Mouse (Mus musculus): ENCODE measurements around the gene Kctd6. TPM values are rescaled to one million over a fixed set of nuclear protein-coding genes. Genes with fewer than 3 reads are reported as not detected.
"Not testable (repeated sequence)": the region's sequence is repeated elsewhere in the genome, so short reads cannot be mapped to it uniquely, and the experiment has no call there.

Gene Kctd6
- total RNA-seq, 2 experiments from 2014 or later = 6.2 to 6.6 TPM

DNA sequence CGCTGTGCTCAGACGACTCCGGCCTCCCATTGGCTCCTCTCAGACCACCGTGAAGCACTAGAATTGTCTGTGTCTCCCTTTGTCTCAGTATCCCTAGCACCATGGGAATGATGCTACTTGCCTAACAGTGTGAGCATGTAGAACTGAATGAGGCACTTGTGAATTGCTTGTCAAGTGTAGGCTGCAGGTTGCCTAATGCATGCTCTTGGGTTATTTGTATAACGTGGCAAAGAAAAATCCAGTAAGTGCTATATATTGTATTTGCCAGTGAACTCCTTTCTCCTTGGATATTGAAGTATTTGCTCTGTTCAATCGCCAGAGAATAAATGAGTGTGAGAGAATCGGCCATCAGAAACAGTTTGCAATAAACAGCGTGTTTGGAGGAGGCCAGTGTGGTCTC lies 32.9 kb downstream of the Kctd6 start:
- no peak for ATAC-seq (ENCODE audit: poor library complexity, severe bottlenecking)

DNA sequence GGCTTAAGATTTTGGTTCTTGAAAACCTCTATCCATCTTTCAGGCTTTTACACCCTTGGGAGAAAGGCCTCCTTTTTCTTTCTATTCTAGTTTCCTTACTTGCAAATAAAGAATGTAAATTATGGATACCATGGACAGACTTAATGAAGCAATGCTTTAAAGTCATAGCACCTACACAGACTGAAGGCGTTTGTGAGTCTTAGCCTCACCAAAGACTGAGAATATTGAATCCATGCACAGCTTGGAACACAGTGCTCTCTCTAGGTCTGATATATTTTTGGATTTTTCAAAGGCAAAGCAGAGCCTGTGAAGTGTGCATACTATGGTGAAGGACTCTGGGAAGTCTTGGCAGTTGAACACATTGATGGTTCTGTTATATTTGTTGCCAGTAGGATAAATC lies 35.3 kb downstream of the Kctd6 start:
- no peak for ATAC-seq (ENCODE audit: poor library complexity, severe bottlenecking)

DNA sequence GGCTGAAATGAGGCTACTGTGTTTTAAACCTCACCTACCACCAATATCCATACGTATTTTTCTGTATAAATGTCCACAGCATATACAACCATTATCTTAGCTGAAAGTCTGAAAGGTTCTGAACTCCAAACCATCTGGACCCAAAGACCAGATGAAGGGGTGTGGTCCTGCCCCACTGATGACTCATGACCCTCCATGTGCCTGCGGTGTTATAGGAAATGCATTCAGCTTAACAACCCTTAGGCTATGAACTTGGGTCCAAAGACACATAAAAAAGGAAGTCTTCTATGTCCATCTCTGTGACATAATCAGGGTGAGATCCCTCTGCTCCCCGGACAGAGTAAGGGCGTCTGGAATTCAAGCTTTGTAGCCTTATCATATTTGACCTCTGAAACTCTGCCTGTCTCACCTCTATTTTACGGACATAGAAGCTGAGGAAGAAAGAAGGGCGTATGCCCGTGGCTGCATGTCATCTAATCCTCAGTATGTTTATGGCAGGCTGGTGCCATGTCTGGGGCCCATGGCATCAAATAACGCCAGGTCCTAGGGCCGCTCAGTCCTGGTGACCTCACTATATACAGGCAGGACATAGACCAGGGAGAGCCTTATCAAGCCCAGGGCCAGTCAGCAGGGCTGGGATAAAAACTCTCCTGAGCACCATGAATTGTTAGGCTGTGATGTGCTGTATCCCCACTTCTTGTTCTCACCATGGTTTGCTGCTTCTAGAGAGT lies 36.4 kb downstream of the Kctd6 start:
- no peak for ATAC-seq (ENCODE audit: poor library complexity, severe bottlenecking)

DNA sequence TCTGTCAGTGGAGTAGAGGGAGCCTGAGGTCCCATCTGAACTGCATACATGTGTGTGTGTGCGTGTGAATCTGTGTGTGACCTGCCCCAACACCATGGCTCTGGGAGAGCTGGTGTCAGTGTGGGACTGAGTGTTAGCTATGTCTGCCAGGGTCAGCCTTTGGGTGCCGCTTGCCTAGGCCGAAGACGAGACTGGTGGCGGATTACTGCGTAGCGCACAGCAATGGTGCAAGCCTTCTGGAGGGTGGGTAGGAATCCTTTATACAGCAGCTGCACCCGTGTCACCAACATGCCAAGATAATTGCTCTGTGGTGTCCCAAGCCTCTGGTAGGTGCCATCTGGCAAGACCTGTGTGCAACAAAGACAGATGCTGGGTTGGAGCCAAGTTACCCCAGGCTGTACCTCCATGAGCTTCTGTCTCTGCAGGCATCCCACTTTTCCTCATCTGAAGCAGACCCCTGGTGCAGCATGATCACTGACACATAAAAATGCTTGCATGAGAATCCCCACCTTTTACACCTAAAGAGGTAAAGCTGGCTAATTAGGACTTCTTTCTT lies 37.5 kb downstream of the Kctd6 start:
- no peak for ATAC-seq (ENCODE audit: poor library complexity, severe bottlenecking)

DNA sequence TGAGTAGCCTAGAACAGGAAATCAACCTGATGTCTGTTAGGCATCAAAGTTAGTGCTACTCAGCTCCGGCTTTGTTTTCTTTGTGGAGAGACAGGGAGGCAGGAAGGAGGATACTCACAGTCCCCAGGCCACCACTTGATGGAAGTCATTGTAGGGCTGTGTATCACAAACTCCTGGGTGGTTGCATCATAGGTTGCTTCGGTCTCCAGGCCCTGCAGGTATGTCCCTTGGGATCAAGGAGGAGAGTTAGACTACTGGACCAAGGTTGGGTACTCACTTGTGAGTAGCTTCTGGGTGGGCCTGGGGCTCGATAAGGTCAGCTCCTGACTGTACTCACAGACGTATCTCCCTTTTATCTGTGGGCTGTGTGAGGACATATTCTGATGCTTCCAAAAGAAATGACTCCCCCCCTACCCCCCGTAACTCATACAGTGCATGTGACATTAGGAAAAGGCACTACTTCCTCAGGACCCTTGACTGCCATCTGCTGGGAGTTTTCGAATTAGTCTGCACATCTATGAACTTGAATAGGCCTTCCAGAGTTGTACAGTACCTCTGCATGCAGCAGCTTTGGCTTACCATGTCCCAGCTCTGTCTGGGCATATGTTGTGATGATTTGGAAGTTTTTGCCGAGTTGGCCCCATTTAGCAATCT lies 41.3 kb downstream of the Kctd6 start:
- ATAC-seq (ENCODE audit: poor library complexity, severe bottlenecking) = peak; percentile 47

DNA sequence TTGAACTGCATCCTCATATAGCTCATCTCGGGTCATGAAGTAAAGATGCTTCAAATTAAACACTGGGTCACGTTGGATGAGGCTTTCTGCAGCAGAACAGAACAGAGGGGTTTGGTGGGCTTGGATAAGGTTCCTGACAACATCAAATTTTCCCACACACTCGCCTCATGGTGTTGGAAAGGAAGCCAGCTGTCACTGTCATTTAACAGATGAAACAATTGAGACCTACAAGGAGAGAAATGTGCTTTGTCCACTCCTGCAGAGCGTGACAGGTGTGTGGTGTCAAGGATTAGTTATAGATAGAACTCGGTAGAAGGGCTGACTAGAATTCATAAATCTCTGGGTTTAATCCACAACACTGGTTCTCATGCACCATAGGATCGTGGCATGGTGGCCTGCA lies 42.1 kb downstream of the Kctd6 start:
- ATAC-seq (ENCODE audit: poor library complexity, severe bottlenecking) = no peak

DNA sequence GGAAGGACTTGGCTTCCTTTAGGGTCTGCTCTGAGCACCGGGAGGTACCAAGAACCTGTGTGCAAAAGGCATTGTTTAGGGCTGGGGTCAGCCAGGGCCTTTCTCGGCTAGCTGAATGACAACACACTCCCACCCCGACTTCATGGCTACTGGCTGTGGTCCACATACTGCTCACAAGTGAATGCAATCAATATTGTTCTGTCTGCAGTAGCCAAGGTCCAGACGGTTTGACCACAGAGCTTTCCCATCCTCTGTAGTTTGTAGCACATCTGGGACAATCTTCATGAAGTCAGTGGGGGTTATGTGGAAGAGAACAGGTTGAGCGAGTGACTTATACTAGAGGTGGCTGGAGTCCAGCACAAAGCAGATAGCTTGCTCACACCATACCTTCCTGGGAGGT lies 42.9 kb downstream of the Kctd6 start:
- ATAC-seq (ENCODE audit: poor library complexity, severe bottlenecking) = no peak

DNA sequence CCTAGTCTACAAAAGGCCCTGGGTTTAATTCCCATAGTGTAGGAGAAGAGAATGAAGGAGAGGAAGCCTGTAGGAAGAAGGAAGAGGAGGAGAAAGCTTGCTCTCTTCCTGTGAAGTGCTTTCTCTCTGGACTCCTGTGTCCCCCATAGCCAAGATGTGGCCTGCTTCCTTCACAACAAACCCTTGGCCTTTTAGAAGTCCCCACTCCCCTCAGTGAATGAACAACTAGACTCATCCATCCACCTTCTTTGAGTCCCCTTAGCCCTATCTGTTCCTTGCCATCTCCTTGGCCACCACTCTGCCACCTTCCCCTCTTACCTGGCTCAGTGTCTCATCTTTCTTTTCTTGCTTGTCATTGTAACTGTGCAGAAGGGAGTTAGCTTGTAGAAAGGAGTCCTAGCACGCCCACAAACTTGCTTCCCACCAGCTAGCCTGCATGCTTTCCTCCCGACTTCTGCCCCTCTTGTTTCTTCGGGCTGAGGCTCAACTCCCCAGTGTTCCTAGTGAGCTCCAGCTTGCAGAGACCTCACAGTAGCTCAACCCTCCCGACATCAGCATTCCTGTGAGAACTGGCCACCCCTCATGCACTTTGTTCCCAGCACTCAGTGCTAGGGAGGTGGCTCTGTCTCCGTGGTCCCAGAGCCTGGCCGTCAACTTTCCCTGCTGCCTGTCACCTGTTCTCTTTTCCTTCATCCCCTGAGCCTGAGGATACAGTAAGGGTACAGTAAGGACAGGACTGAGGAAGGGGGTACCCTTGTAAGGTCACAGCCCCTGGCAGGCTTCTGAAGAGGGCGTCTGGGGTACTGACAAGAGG lies 43.8 kb downstream of the Kctd6 start:
- no peak for ATAC-seq (ENCODE audit: poor library complexity, severe bottlenecking)

DNA sequence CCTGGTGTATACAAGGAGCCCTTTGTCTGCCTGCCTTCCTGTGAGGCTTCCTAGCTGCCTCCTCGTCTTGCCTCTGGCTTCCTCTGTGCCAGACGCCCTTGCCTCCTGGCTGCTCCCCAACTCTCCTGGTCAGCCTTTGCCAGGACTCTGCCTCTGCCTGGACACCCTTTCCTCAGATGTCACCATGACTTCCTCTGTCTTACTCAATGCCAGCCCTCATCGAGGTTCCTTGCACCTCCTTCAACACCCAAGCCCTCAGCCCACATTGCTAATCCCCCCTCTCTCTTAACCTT lies 44.3 kb downstream of the Kctd6 start:
- ATAC-seq (ENCODE audit: poor library complexity, severe bottlenecking) = no peak

DNA sequence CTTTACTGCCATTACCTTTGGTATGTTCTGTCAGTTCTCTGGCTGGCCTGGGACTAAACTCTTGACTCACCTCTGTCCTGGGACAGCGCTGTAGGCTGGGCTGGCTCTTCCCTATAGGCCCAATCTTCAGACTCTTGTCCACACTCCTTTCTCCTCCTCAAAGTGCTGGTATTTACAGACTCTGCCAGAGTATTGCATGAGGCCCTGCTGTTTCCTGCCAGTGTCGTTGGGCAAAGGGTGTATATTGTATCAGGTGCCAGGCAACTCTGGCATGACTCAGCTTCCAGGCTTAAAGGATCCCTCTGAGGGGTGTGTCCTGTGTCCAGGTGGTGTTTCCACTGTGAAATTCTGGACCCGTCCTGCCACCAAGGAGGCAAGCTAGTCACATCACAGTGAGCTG lies 44.8 kb downstream of the Kctd6 start:
- no peak for ATAC-seq (ENCODE audit: poor library complexity, severe bottlenecking)

DNA sequence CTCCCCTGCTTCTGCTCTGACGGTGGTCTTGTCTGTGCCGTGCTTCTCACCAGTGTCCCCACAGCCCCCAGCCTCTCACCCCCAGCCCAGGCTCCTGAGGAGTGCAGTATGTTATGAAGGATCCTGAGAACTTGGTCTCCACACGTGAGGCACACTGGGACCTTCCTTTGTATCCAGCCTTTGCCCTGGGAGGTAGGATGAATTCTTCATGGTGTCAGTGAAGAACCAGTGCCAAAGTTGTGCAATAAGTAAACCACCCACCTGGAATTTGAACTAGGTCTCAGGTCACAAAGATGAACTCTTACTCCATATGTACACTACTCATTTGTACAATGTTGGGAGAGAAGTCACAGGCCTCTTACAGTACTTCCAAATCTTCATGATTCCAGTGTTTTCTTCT lies 45.2 kb downstream of the Kctd6 start, which contains the start of gene Acox2:
TSS of gene Acox2 (minus strand) at position 188 of the 400 bp plus-strand sequence.
- ATAC-seq (ENCODE audit: poor library complexity, severe bottlenecking) = no peak

DNA sequence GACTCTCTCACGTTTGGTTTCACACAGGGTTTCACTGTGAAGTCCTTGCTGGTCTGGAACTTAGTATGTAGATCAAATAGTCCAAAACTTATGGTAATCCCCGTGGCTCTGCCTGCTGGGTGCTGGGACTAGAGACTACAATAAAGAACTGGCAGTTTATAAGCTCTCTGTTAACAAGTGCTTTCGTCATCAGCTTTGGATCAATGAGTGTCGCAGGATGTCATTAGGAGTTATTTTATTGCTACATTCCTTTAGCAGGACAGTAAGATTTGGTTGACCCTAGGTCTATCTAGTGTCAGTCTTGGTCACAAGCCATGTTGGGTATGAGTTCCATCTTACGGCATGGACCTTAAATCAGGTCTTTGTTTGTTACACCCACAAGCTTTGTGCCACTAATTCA lies 46.3 kb downstream of the Kctd6 start:
- ATAC-seq (ENCODE audit: poor library complexity, severe bottlenecking) = no peak

DNA sequence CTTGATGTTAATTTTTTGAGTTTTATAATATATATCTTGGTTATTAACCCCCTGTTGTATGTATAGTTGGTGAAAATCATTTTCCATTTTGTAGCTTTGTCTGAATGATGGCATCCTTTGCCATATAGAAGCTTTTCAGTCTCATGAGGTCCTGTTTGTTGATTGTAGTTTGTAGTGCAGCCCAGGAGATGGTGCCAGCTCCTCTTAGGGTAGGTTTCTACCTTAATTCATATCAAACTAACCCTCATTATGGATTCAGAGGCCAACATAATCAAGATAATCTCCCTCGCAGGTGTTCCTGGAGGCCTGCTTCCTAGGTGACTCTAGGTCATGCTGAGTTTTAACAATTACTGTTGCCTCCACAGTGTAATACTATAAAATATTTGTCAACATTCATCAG lies 48.3 kb downstream of the Kctd6 start:
- no peak for ATAC-seq (ENCODE audit: poor library complexity, severe bottlenecking)

DNA sequence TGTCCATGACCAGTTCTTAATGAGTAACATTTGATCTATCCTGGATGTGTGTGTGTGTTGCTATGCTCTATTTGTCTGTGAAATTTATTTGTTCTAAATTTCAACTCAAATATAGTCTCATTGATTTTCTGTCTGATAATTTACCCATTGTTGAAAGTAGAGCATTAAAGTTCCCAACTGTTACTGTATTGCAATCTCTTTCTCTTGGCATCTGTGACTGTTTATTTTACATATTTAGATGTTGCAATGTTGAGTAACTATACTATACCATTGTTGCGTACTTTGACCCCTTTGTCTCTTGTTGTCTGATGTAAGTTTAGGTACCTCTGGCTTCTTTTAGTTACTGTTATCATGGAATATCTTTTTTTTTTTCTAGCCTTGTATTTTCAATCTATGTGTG lies 50.4 kb downstream of the Kctd6 start:
- no peak for ATAC-seq (ENCODE audit: poor library complexity, severe bottlenecking)

DNA sequence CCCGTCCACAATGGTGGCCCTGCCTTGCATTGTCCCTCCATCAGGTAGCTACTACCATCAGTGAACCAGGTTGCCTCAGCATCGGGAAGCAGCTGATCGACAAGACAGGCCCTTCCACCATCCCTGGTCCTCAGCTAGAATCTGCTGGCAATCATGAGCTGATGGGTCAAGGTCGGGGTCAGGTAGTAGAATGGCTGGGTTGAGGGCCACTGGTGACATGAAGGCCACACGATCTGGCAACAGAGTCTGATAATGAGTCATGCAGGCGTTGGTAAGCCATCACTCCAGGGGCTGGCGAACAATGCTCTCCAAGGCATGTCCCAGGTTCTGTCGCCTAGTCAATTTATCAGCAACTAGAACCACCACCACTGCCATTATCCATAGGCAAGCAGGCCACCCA lies 57.3 kb downstream of the Kctd6 start:
- not testable (repeated sequence) for ATAC-seq (ENCODE audit: poor library complexity, severe bottlenecking)

Other genes starting within 250 kb of the Kctd6 start
- 0.02 and 0.07 TPM in 2 replicates for gene Dnase1l3, start 219.6 kb upstream of the Kctd6 start, total RNA-seq (2015)
- gene Dnase1l3, start 219.6 kb upstream of the Kctd6 start, total RNA-seq (2017) = not detected in 2 replicates
- gene Abhd6, start 211.2 kb upstream of the Kctd6 start, total RNA-seq (2015) = 0.80 and 1.5 TPM in 2 replicates
- 0.66 TPM in 1 of 2 replicates, not detected in the other for gene Abhd6, start 211.2 kb upstream of the Kctd6 start, total RNA-seq (2017)
- gene Rpp14, start 133.8 kb upstream of the Kctd6 start, total RNA-seq (2015) = 14.7 and 14.9 TPM in 2 replicates
- gene Rpp14, start 133.8 kb upstream of the Kctd6 start, total RNA-seq (2017) = 12.4 and 13.8 TPM in 2 replicates
- gene Pxk, start 115.9 kb upstream of the Kctd6 start, total RNA-seq (2015) = 41.9 and 47.3 TPM in 2 replicates
- gene Pxk, start 115.9 kb upstream of the Kctd6 start, total RNA-seq (2017) = 28.0 and 37.9 TPM in 2 replicates
- 72.7 and 76.3 TPM in 2 replicates for gene Pdhb, start 41.1 kb upstream of the Kctd6 start, total RNA-seq (2015)
- gene Pdhb, start 41.1 kb upstream of the Kctd6 start, total RNA-seq (2017) = 101 and 115 TPM in 2 replicates
- not detected in 2 replicates for gene Acox2, start 45.2 kb downstream of the Kctd6 start, total RNA-seq (2015)
- gene Acox2, start 45.2 kb downstream of the Kctd6 start, total RNA-seq (2017) = not detected in 2 replicates
- gene Fam107a, start 103.9 kb downstream of the Kctd6 start, total RNA-seq (2015) = 0.09 TPM in 1 of 2 replicates, not detected in the other
- gene Fam107a, start 103.9 kb downstream of the Kctd6 start, total RNA-seq (2017) = not detected in 2 replicates
- gene Oit1, start 164.6 kb downstream of the Kctd6 start, total RNA-seq (2015) = not detected in 2 replicates
- gene Oit1, start 164.6 kb downstream of the Kctd6 start, total RNA-seq (2017) = not detected in 2 replicates